Mouse (Mus musculus) B cell, adult 2 months (primary cell): ENCODE measurements around the gene Gls.

ENCODE experiments used
- DNase-seq, 2 experiments: peaks; one replicate each; pipeline ENCODE4 v3.0.0; 2022

Gls gene

GRCm38 (mm10) chr1:52233143-52233713, at the start of gene Gls:
Gene Gls, minus strand, starts transcription at chr1:52233232.
- peak; percentile 95 to 96 for DNase-seq

- DNase-seq, result no peak
Observed at GRCm38 (mm10) chr1:52279831-52280595, 47.0 kb upstream of the Gls start.

- no peak for DNase-seq
Observed at GRCm38 (mm10) chr1:52279331-52279730, 46.3 kb upstream of the Gls start.

- DNase-seq, result no peak
Observed at GRCm38 (mm10) chr1:52278073-52278472, 45.0 kb upstream of the Gls start.

GRCm38 (mm10) chr1:52274210-52274609, 41.2 kb upstream of the Gls start:
- DNase-seq, result no peak

GRCm38 (mm10) chr1:52272018-52272678, 39.1 kb upstream of the Gls start:
- DNase-seq, result no peak

- DNase-seq, result no peak
Observed at GRCm38 (mm10) chr1:52270354-52270753, 37.3 kb upstream of the Gls start.

- DNase-seq, result no peak
Observed at GRCm38 (mm10) chr1:52269596-52269995, 36.6 kb upstream of the Gls start.

GRCm38 (mm10) chr1:52268006-52268405, 35.0 kb upstream of the Gls start:
- DNase-seq, result no peak

- DNase-seq, result peak; percentile 78 to 85
Observed at GRCm38 (mm10) chr1:52267606-52268005, 34.6 kb upstream of the Gls start.

- DNase-seq, result no peak
Observed at GRCm38 (mm10) chr1:52265886-52266516, 33.0 kb upstream of the Gls start.

GRCm38 (mm10) chr1:52264290-52264689, 31.3 kb upstream of the Gls start:
- no peak for DNase-seq

- no peak for DNase-seq
Observed at GRCm38 (mm10) chr1:52260354-52261090, 27.5 kb upstream of the Gls start.

- no peak for DNase-seq
Observed at GRCm38 (mm10) chr1:52258006-52258749, 25.1 kb upstream of the Gls start.

GRCm38 (mm10) chr1:52256916-52257315, 23.9 kb upstream of the Gls start:
- DNase-seq, result no peak

- DNase-seq, result no peak
Observed at GRCm38 (mm10) chr1:52256194-52256593, 23.2 kb upstream of the Gls start.

- no peak for DNase-seq
Observed at GRCm38 (mm10) chr1:52254411-52254810, 21.4 kb upstream of the Gls start.

- DNase-seq, result no peak
Observed at GRCm38 (mm10) chr1:52253386-52253785, 20.4 kb upstream of the Gls start.

- no peak for DNase-seq
Observed at GRCm38 (mm10) chr1:52252447-52252846, 19.4 kb upstream of the Gls start.

- DNase-seq, result no peak
Observed at GRCm38 (mm10) chr1:52251038-52251735, 18.2 kb upstream of the Gls start.

- no peak for DNase-seq
Observed at GRCm38 (mm10) chr1:52248899-52249556, 16.0 kb upstream of the Gls start.
